Mouse (Mus musculus): ENCODE measurements around the gene Ulk3. TPM values are rescaled to one million over a fixed set of nuclear protein-coding genes. Genes with fewer than 3 reads are reported as not detected.

Ulk3 gene
- polyA plus RNA-seq, 1 experiment from 2014 or later = 14.3 TPM

GRCm38 (mm10) chr9:57618854-57619253 lies 29.6 kb downstream of the Ulk3 start:
- WGBS = 63% methylated on average over 8 of the region's 8 CpGs
- H3K9ac ChIP-seq = no peak overlapping the region
- H3K4me3 ChIP-seq = no peak overlapping the region
- H3K4me2 ChIP-seq = no peak overlapping the region
- no peaks in the 10 kb centered on the region for H3K27me3 ChIP-seq
- no peaks in the 10 kb centered on the region for H3K9me3 ChIP-seq (replicated peaks)
- H3K36me3 ChIP-seq = no peaks in the 10 kb centered on the region
- peaks cover 6% of the 10 kb centered on the region; the same call in 1 of the 2 replicates for H3K4me1 ChIP-seq (replicated peaks)
- no peak overlapping the region for H3K27ac ChIP-seq
- ATAC-seq (replicated peaks; ENCODE audit: insufficient number of reproducible peaks, insufficient read depth, low FRiP score, low read depth) = no peak

GRCm38 (mm10) chr9:57620674-57621073 lies 31.4 kb downstream of the Ulk3 start, which contains the start of gene Lman1l:
Gene Lman1l (minus strand): TSS chr9:57620774.
- Histone ChIP-seq H3K36me3 (peaks cover 7% of the 10 kb centered on the region), H3K27ac (no peak within 1 kb of the TSS), H3K9ac (no peak within 1 kb of the TSS), H3K4me2 (no peak within 1 kb of the TSS), H3K4me3 (no peak within 1 kb of the TSS), H3K4me1 (replicated peaks) (no peaks in the 10 kb centered on the region), H3K9me3 (replicated peaks) (no peaks in the 10 kb centered on the region), H3K27me3 (no peaks in the 10 kb centered on the region)
- 83% methylated on average over 5 of the region's 5 CpGs for WGBS
- ATAC-seq (replicated peaks; ENCODE audit: insufficient number of reproducible peaks, insufficient read depth, low FRiP score, low read depth) = no peak

GRCm38 (mm10) chr9:57624295-57624694 lies 35.0 kb downstream of the Ulk3 start:
- Histone ChIP-seq H3K36me3 (peaks cover 40% of the 10 kb centered on the region), H3K9ac (no peak overlapping the region), H3K9me3 (replicated peaks) (no peaks in the 10 kb centered on the region), H3K27ac (no peak overlapping the region), H3K4me2 (no peak overlapping the region), H3K4me3 (no peak overlapping the region), H3K27me3 (no peaks in the 10 kb centered on the region), H3K4me1 (replicated peaks) (no peaks in the 10 kb centered on the region)
- WGBS = 82% methylated on average over 7 of the region's 7 CpGs
- ATAC-seq (replicated peaks; ENCODE audit: insufficient number of reproducible peaks, insufficient read depth, low FRiP score, low read depth) = no peak

GRCm38 (mm10) chr9:57625674-57626500 lies 36.6 kb downstream of the Ulk3 start:
- H3K27me3 ChIP-seq = no peaks in the 10 kb centered on the region
- peaks cover 55% of the 10 kb centered on the region for H3K36me3 ChIP-seq
- no peak overlapping the region for H3K27ac ChIP-seq
- no peak overlapping the region for H3K4me2 ChIP-seq
- H3K4me3 ChIP-seq = no peak overlapping the region
- no peak for ATAC-seq (replicated peaks; ENCODE audit: insufficient number of reproducible peaks, insufficient read depth, low FRiP score, low read depth)
- 0 out of 2 replicates have a peak, but pooled peaks cover 3% of the 10 kb centered on the region for H3K4me1 ChIP-seq (replicated peaks)
- 83% methylated on average over 15 of the region's 15 CpGs for WGBS
- H3K9me3 ChIP-seq (replicated peaks) = no peaks in the 10 kb centered on the region
- H3K9ac ChIP-seq = no peak overlapping the region

GRCm38 (mm10) chr9:57627191-57627590 lies 37.9 kb downstream of the Ulk3 start:
- H3K36me3 ChIP-seq = peaks cover 60% of the 10 kb centered on the region
- H3K4me3 ChIP-seq = no peak overlapping the region
- no peak overlapping the region for H3K27ac ChIP-seq
- no peak for ATAC-seq (replicated peaks; ENCODE audit: insufficient number of reproducible peaks, insufficient read depth, low FRiP score, low read depth)
- H3K27me3 ChIP-seq = no peaks in the 10 kb centered on the region
- no peak overlapping the region for H3K9ac ChIP-seq
- 87% methylated on average over 17 of the region's 17 CpGs for WGBS
- H3K9me3 ChIP-seq (replicated peaks) = no peaks in the 10 kb centered on the region
- H3K4me2 ChIP-seq = no peak overlapping the region
- 0 out of 2 replicates have a peak, but pooled peaks cover 3% of the 10 kb centered on the region for H3K4me1 ChIP-seq (replicated peaks)

- Histone ChIP-seq H3K27ac (no peak overlapping the region), H3K4me3 (no peak overlapping the region), H3K9ac (no peak overlapping the region), H3K4me2 (no peak overlapping the region), H3K36me3 (peaks cover 60% of the 10 kb centered on the region), H3K9me3 (replicated peaks) (no peaks in the 10 kb centered on the region), H3K4me1 (replicated peaks) (0 out of 2 replicates have a peak, but pooled peaks cover 3% of the 10 kb centered on the region), H3K27me3 (no peaks in the 10 kb centered on the region)
- no peak for ATAC-seq (replicated peaks; ENCODE audit: insufficient number of reproducible peaks, insufficient read depth, low FRiP score, low read depth)
- WGBS = 91% methylated on average over 11 of the region's 11 CpGs
Measured at GRCm38 (mm10) chr9:57627892-57628291, 38.6 kb downstream of the Ulk3 start.

GRCm38 (mm10) chr9:57628717-57629116 lies 39.5 kb downstream of the Ulk3 start:
- Histone ChIP-seq H3K9me3 (replicated peaks) (no peaks in the 10 kb centered on the region), H3K27ac (no peak overlapping the region), H3K27me3 (no peaks in the 10 kb centered on the region), H3K9ac (no peak overlapping the region), H3K36me3 (peaks cover 60% of the 10 kb centered on the region), H3K4me2 (no peak overlapping the region), H3K4me1 (replicated peaks) (peaks cover 11% of the 10 kb centered on the region), H3K4me3 (no peak overlapping the region)
- 87% methylated on average over 12 of the region's 12 CpGs for WGBS
- ATAC-seq (replicated peaks; ENCODE audit: insufficient number of reproducible peaks, insufficient read depth, low FRiP score, low read depth) = no peak

GRCm38 (mm10) chr9:57629118-57629874 lies 40.0 kb downstream of the Ulk3 start:
- peak; percentile 53; the same call in 1 of the 2 replicates for ATAC-seq (replicated peaks; ENCODE audit: insufficient number of reproducible peaks, insufficient read depth, low FRiP score, low read depth)
- Histone ChIP-seq H3K4me2 (no peak overlapping the region), H3K9me3 (replicated peaks) (no peaks in the 10 kb centered on the region), H3K36me3 (peaks cover 60% of the 10 kb centered on the region), H3K27me3 (no peaks in the 10 kb centered on the region), H3K4me1 (replicated peaks) (peaks cover 17% of the 10 kb centered on the region), H3K27ac (no peak overlapping the region), H3K4me3 (no peak overlapping the region), H3K9ac (no peak overlapping the region)
- WGBS = 63% methylated on average over 14 of the region's 14 CpGs

GRCm38 (mm10) chr9:57633481-57634024 lies 44.3 kb downstream of the Ulk3 start:
- 25% methylated on average over 4 of the region's 4 CpGs for WGBS

GRCm38 (mm10) chr9:57637272-57637671 lies 48.0 kb downstream of the Ulk3 start:
- peaks cover 76% of the 10 kb centered on the region for H3K4me1 ChIP-seq (replicated peaks)
- H3K4me2 ChIP-seq = peak overlapping the region; percentile 54
- H3K27me3 ChIP-seq = no peaks in the 10 kb centered on the region
- no peaks in the 10 kb centered on the region for H3K9me3 ChIP-seq (replicated peaks)
- ATAC-seq (replicated peaks; ENCODE audit: insufficient number of reproducible peaks, insufficient read depth, low FRiP score, low read depth) = peak; percentile 0; the same call in 1 of the 2 replicates
- H3K36me3 ChIP-seq = no peaks in the 10 kb centered on the region
- peak overlapping the region; percentile 34; the same call in 1 of the 2 replicates for H3K9ac ChIP-seq
- H3K4me3 ChIP-seq = peak overlapping the region; percentile 2
- H3K27ac ChIP-seq = peak overlapping the region; percentile 94
- WGBS = 31% methylated on average over 3 of the region's 3 CpGs

More at GRCm38 (mm10) chr9:57633481-57634024, 44.3 kb downstream of the Ulk3 start:
- no peak overlapping the region for H3K4me2 ChIP-seq
- H3K27ac ChIP-seq = no peak overlapping the region
- ATAC-seq (replicated peaks; ENCODE audit: insufficient number of reproducible peaks, insufficient read depth, low FRiP score, low read depth) = no peak
- no peaks in the 10 kb centered on the region for H3K27me3 ChIP-seq
- peaks cover 43% of the 10 kb centered on the region for H3K4me1 ChIP-seq (replicated peaks)
- H3K4me3 ChIP-seq = no peak overlapping the region
- H3K9me3 ChIP-seq (replicated peaks) = no peaks in the 10 kb centered on the region
- H3K36me3 ChIP-seq = peaks cover 26% of the 10 kb centered on the region
- no peak overlapping the region for H3K9ac ChIP-seq

GRCm38 (mm10) chr9:57637741-57638322 lies 48.6 kb downstream of the Ulk3 start:
- Histone ChIP-seq H3K9ac (peak overlapping the region; percentile 34), H3K27me3 (no peaks in the 10 kb centered on the region), H3K4me3 (peak overlapping the region; percentile 2), H3K9me3 (replicated peaks) (no peaks in the 10 kb centered on the region), H3K36me3 (no peaks in the 10 kb centered on the region), H3K4me2 (peak overlapping the region; percentile 54), H3K27ac (peak overlapping the region; percentile 94), H3K4me1 (replicated peaks) (peaks cover 80% of the 10 kb centered on the region)
- ATAC-seq (replicated peaks; ENCODE audit: insufficient number of reproducible peaks, insufficient read depth, low FRiP score, low read depth) = peak; percentile 67
- 2% methylated on average over 6 of the region's 6 CpGs for WGBS

Data from heart, embryonic 15.5 days (tissue).